Mouse (Mus musculus): ENCODE measurements around the gene Olfr187. TPM values are rescaled to one million over a fixed set of nuclear protein-coding genes. Genes with fewer than 3 reads are reported as not detected.

Gene Olfr187
- polyA plus RNA-seq, 1 experiment from 2014 or later, result not detected

DNA sequence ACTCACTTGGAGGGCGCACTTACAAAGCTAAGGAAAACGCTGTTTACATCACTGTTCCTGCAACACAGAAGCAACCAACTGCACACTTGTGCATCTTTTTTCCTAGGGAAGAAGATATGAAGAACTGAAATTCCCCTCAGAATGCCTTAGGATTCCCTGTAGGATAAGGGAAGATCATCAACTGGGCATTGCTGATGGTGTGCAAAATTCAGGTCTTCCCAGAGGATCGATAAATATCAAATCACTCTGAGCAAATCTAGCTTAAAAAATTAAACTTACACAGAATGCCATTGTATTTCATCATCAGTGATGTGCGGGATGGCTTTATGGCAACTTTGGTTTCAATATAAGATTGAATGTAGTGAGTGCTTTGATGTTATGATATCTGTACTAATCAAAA lies 9.4 kb downstream of the Olfr187 start, which contains the start of gene Olfr186:
TSS of gene Olfr186 (minus strand) at position 101 of the 400 bp plus-strand sequence.
- ATAC-seq (ENCODE audit: low FRiP score, low TSS enrichment), result no peak
- Histone ChIP-seq H3K36me3 (ENCODE audit: control insufficient read depth, insufficient read depth, low read length) (no peaks in the 10 kb centered on the region), H3K4me2 (replicated peaks; ENCODE audit: low read depth, low read length) (no peak within 1 kb of the TSS), H3K4me1 (ENCODE audit: control insufficient read depth, insufficient read depth, low read length) (no peaks in the 10 kb centered on the region), H3K9me3 (ENCODE audit: control insufficient read depth, low read length) (no peaks in the 10 kb centered on the region), H3K27me3 (ENCODE audit: control insufficient read depth, insufficient read depth, low read length) (no peaks in the 10 kb centered on the region), H3K27ac (ENCODE audit: low read depth, low read length) (no peak within 1 kb of the TSS), H3K9ac (ENCODE audit: low read depth, low read length) (no peak within 1 kb of the TSS), H3K4me3 (ENCODE audit: low read length) (no peak within 1 kb of the TSS)
- WGBS, result 89% methylated on average over 4 of the region's 4 CpGs

GRCm38 (mm10) chr16:59013357-59014018 lies 26.1 kb downstream of the Olfr187 start:
- Histone ChIP-seq H3K36me3 (ENCODE audit: control insufficient read depth, insufficient read depth, low read length) (no peaks in the 10 kb centered on the region), H3K4me3 (ENCODE audit: low read length) (no peak overlapping the region), H3K27ac (ENCODE audit: low read depth, low read length) (no peak overlapping the region), H3K9ac (ENCODE audit: low read depth, low read length) (no peak overlapping the region), H3K4me1 (ENCODE audit: control insufficient read depth, insufficient read depth, low read length) (no peaks in the 10 kb centered on the region), H3K9me3 (ENCODE audit: control insufficient read depth, low read length) (no peaks in the 10 kb centered on the region), H3K27me3 (ENCODE audit: control insufficient read depth, insufficient read depth, low read length) (no peaks in the 10 kb centered on the region), H3K4me2 (replicated peaks; ENCODE audit: low read depth, low read length) (no peak overlapping the region)
- 77% methylated on average over 2 of the region's 2 CpGs for WGBS
- no peak for ATAC-seq (ENCODE audit: low FRiP score, low TSS enrichment)

DNA sequence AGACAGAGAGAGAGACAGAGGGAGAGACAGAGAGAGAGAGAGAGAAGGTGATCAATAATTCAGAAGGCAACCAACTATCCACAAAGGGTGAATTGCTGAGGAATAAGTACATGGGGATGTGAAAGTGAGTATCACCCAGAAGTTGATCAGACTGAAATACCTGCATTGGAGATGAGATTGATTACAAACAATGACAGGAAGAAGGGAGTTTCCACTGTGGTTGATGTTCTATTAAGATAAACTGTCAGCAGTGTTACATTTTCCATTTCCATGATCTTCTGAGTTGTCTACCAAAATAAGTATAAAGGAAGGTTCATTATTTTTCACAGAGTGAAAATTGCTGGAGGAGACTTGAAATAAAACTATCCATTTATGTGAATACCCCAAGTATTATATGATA lies 32.4 kb downstream of the Olfr187 start:
- Histone ChIP-seq H3K36me3 (ENCODE audit: control insufficient read depth, insufficient read depth, low read length) (no peaks in the 10 kb centered on the region), H3K27ac (ENCODE audit: low read depth, low read length) (no peak overlapping the region), H3K4me2 (replicated peaks; ENCODE audit: low read depth, low read length) (no peak overlapping the region), H3K4me1 (ENCODE audit: control insufficient read depth, insufficient read depth, low read length) (no peaks in the 10 kb centered on the region), H3K27me3 (ENCODE audit: control insufficient read depth, insufficient read depth, low read length) (no peaks in the 10 kb centered on the region), H3K4me3 (ENCODE audit: low read length) (no peak overlapping the region), H3K9ac (ENCODE audit: low read depth, low read length) (no peak overlapping the region), H3K9me3 (ENCODE audit: control insufficient read depth, low read length) (no peaks in the 10 kb centered on the region)
- no peak for ATAC-seq (ENCODE audit: low FRiP score, low TSS enrichment)

GRCm38 (mm10) chr16:58995057-58995456 lies 44.5 kb downstream of the Olfr187 start, which contains the start of gene Olfr183:
TSS of gene Olfr183 (plus strand) at chr16:58995357.
- ATAC-seq (ENCODE audit: low FRiP score, low TSS enrichment), result no peak
- H3K9me3 ChIP-seq (ENCODE audit: control insufficient read depth, low read length), result no peaks in the 10 kb centered on the region
- WGBS, result 71% methylated on average over 2 of the region's 2 CpGs
- H3K4me3 ChIP-seq (ENCODE audit: low read length), result no peak within 1 kb of the TSS
- no peaks in the 10 kb centered on the region for H3K36me3 ChIP-seq (ENCODE audit: control insufficient read depth, insufficient read depth, low read length)
- no peaks in the 10 kb centered on the region for H3K27me3 ChIP-seq (ENCODE audit: control insufficient read depth, insufficient read depth, low read length)
- H3K27ac ChIP-seq (ENCODE audit: low read depth, low read length), result no peak within 1 kb of the TSS
- H3K4me1 ChIP-seq (ENCODE audit: control insufficient read depth, insufficient read depth, low read length), result no peaks in the 10 kb centered on the region
- H3K9ac ChIP-seq (ENCODE audit: low read depth, low read length), result no peak within 1 kb of the TSS
- no peak within 1 kb of the TSS for H3K4me2 ChIP-seq (replicated peaks; ENCODE audit: low read depth, low read length)

Other genes with a start within 250 kb of the Olfr187 start
- not detected in 2 replicates for gene Olfr173, start 239.5 kb downstream of the Olfr187 start, polyA plus RNA-seq (2014; fragmentation: Nextera tagmentation; extraction: Ambion mirVana)
- not detected in 2 replicates for gene Olfr175-ps1, start 213.0 kb downstream of the Olfr187 start, polyA plus RNA-seq (2014; fragmentation: Nextera tagmentation; extraction: Ambion mirVana)
- not detected in 2 replicates for gene Olfr177, start 165.0 kb downstream of the Olfr187 start, polyA plus RNA-seq (2014; fragmentation: Nextera tagmentation; extraction: Ambion mirVana)
- gene Olfr178, start 147.7 kb downstream of the Olfr187 start, polyA plus RNA-seq (2014; fragmentation: Nextera tagmentation; extraction: Ambion mirVana), result not detected in 2 replicates
- not detected in 2 replicates for gene Olfr181, start 111.0 kb downstream of the Olfr187 start, polyA plus RNA-seq (2014; fragmentation: Nextera tagmentation; extraction: Ambion mirVana)
- not detected in 2 replicates for gene Olfr180, start 110.4 kb downstream of the Olfr187 start, polyA plus RNA-seq (2014; fragmentation: Nextera tagmentation; extraction: Ambion mirVana)
- not detected in 2 replicates for gene Olfr183, start 44.4 kb downstream of the Olfr187 start, polyA plus RNA-seq (2014; fragmentation: Nextera tagmentation; extraction: Ambion mirVana)
- gene Olfr186, start 9.5 kb downstream of the Olfr187 start, polyA plus RNA-seq (2014; fragmentation: Nextera tagmentation; extraction: Ambion mirVana), result not detected in 2 replicates
- not detected in 2 replicates for gene Olfr190, start 38.2 kb upstream of the Olfr187 start, polyA plus RNA-seq (2014; fragmentation: Nextera tagmentation; extraction: Ambion mirVana)
- gene Olfr191, start 50.1 kb upstream of the Olfr187 start, polyA plus RNA-seq (2014; fragmentation: Nextera tagmentation; extraction: Ambion mirVana), result not detected in 2 replicates
- gene Olfr193, start 72.1 kb upstream of the Olfr187 start, polyA plus RNA-seq (2014; fragmentation: Nextera tagmentation; extraction: Ambion mirVana), result not detected in 2 replicates
- not detected in 2 replicates for gene Olfr194, start 81.3 kb upstream of the Olfr187 start, polyA plus RNA-seq (2014; fragmentation: Nextera tagmentation; extraction: Ambion mirVana)
- not detected in 2 replicates for gene Olfr195, start 107.3 kb upstream of the Olfr187 start, polyA plus RNA-seq (2014; fragmentation: Nextera tagmentation; extraction: Ambion mirVana)
- not detected in 2 replicates for gene Olfr196, start 130.7 kb upstream of the Olfr187 start, polyA plus RNA-seq (2014; fragmentation: Nextera tagmentation; extraction: Ambion mirVana)
- not detected in 2 replicates for gene Olfr198, start 163.8 kb upstream of the Olfr187 start, polyA plus RNA-seq (2014; fragmentation: Nextera tagmentation; extraction: Ambion mirVana)
- gene Olfr199, start 180.0 kb upstream of the Olfr187 start, polyA plus RNA-seq (2014; fragmentation: Nextera tagmentation; extraction: Ambion mirVana), result not detected in 2 replicates
- not detected in 2 replicates for gene Olfr201, start 232.9 kb upstream of the Olfr187 start, polyA plus RNA-seq (2014; fragmentation: Nextera tagmentation; extraction: Ambion mirVana)
- not detected in 2 replicates for gene Olfr202, start 247.0 kb upstream of the Olfr187 start, polyA plus RNA-seq (2014; fragmentation: Nextera tagmentation; extraction: Ambion mirVana)